Mouse (Mus musculus): ENCODE data around the gene Tmprss3. TPM values are rescaled to one million over a fixed set of nuclear protein-coding genes. Genes with fewer than 3 reads are reported as not detected.

Tmprss3 gene
- not detected for polyA plus RNA-seq (2015; fragmentation: Illumina TruSeq; extraction: RNeasy Lipid Tissue Mini Kit (QIAGEN cat#74804); ENCODE audit: insufficient read depth, low read depth, low replicate concordance)

DNA sequence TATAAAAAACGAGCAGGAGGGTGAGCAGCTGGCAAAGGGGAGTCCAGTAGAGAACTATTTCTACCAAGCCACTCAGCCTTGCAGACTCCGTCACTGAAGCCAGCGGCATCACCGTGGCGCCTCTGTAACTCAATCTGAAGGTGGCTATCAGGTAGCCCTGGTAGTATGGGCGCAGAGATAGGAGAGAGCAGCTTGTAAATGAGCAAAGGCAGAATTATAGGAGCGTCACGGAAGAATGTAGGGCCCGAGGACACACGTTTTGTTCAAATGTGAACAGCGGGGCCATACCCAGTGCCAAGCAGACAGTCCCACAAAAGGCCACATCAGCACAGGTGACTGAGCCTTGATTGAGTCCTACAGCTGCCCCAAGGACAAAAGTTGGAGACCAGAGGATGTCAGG, at the start of gene Tmprss3:
TSS of gene Tmprss3 (minus strand) at position 101 of the 400 bp plus-strand sequence.

DNA sequence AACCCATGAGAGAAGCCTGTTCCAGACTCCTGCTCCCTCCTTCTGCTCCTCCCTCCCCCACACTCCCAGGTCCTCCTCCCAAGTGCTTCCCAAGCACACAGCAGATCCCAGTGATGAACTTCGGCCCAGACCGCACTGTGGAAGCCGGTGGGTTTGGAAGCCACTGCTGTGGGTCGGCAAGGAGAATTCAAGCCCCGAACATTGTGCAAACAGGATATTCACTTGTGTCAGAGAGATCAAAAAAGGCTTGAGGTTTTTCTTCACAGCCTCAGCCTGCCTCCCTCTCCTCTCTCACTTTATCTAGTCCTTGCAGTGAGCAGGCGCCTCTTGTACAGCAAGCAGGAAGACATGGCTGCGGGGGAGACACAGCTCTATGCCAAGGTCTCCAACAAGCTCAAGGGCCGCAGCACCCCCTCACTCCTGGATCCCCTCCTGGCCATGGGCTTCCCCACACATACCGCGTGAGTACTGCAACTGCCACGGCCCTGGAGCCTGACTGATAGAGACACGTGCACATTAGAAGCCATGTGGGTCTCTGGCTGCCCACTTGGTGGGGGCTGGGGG, 9.1 kb upstream of the Tmprss3 start, which contains the start of gene Ubash3a:
TSS of gene Ubash3a (plus strand) at position 103 of the 564 bp plus-strand sequence.

DNA sequence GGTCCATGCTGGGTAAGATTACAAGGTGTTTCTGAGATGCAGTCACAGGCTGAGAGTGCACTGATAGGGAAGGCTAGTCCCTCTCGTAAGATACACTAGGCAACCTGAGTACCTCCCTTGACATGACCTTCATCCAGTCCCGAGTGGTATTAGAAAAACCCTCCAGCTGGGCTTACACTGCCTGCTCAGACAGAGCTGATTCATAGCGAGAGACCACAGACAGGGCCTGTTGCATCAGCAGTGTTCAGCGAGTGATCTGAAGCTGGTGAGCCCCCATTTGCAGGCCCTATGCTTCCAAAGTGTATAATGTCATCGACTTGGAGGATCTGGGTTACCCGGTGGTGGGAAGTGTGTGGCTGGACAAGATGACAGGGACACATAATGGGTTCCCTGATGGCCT, 33.6 kb downstream of the Tmprss3 start, which contains the start of gene Tff1:
TSS of gene Tff1 (minus strand) at position 151 of the 400 bp plus-strand sequence.

DNA sequence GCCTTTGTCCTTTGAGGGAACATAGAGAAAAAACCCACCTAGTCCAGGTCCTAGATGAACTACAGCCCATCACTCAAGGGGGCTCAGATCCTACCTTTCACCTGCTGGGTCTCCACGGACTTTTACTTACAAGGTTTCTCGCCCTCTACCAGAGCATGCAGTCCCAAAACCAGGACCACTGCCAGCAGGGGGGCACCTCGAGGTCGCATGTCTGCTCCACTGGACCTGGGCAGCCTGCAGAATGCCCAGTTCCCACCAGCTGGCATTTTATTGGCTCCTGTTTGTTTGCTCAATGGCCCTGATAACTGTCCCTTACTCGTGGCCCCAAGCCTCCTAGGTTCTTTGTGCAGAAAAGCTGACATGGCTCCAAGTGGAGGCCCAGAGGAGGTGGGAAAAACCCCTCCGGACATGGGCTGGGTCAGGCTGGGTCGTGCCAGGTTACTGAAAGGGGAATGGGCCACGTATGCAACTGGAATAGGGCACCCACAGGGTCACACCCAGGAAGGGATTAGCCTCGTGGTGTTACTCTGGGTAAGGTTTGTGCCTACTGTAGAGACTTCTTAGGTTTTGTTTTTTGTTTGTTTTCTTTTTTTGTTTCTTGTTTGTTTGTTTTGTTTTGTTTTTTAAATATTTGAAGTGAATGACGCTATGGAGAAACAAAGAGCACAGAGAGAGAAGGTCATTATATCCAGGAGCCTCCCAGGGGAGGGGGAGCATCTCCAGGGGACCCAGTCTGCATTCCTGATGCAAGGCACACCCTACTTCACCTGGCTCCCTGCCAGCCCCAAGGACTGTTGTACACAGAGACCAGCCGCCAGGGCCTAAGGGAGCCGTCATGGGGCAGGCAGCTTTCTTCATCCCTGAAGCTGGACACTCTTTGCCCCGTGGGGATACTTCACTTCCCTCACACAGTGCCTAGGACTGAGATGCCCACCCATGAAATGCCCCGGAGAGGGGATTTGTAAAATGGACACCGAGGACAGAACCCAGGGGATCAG, 54.4 kb downstream of the Tmprss3 start, which contains the start of gene Tff2:
TSS of gene Tff2 (minus strand) at position 243 of the 998 bp plus-strand sequence.

DNA sequence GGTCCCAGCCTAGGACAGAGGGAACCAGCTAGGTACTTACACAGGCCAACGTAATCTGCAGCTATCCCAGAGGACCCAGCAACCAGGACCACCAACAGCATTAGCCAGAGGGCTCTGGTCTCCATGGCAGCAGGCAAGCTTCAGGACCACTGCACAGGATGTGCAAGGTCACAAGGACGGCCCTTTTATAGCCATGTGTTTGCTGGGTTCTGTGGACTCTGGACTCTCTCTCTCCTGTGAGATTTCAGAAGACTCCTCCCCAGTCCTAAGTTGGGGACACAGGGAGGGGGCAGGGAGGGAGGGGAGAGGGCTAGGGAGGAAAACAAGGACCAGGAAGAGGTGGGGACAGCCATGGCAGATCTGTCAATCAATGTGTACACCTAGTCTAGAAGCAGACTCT, 69.3 kb downstream of the Tmprss3 start, which contains the start of gene Tff3:
TSS of gene Tff3 (minus strand) at position 195 of the 400 bp plus-strand sequence.

Other genes starting within 250 kb of the Tmprss3 start
- gene Umodl1, start 244.3 kb downstream of the Tmprss3 start, polyA plus RNA-seq (2015; fragmentation: Illumina TruSeq; extraction: RNeasy Lipid Tissue Mini Kit (QIAGEN cat#74804); ENCODE audit: insufficient read depth, low read depth, low replicate concordance), result not detected
- gene Abcg1, start 141.3 kb downstream of the Tmprss3 start, polyA plus RNA-seq (2015; fragmentation: Illumina TruSeq; extraction: RNeasy Lipid Tissue Mini Kit (QIAGEN cat#74804); ENCODE audit: insufficient read depth, low read depth, low replicate concordance), result 3.0 TPM
- not detected for gene Tff3, start 69.3 kb downstream of the Tmprss3 start, polyA plus RNA-seq (2015; fragmentation: Illumina TruSeq; extraction: RNeasy Lipid Tissue Mini Kit (QIAGEN cat#74804); ENCODE audit: insufficient read depth, low read depth, low replicate concordance)
- 3,679 TPM for gene Tff2, start 54.7 kb downstream of the Tmprss3 start, polyA plus RNA-seq (2015; fragmentation: Illumina TruSeq; extraction: RNeasy Lipid Tissue Mini Kit (QIAGEN cat#74804); ENCODE audit: insufficient read depth, low read depth, low replicate concordance)
- gene Tff1, start 33.7 kb downstream of the Tmprss3 start, polyA plus RNA-seq (2015; fragmentation: Illumina TruSeq; extraction: RNeasy Lipid Tissue Mini Kit (QIAGEN cat#74804); ENCODE audit: insufficient read depth, low read depth, low replicate concordance), result not detected
- 0.31 TPM for gene Ubash3a, start 8.9 kb upstream of the Tmprss3 start, polyA plus RNA-seq (2015; fragmentation: Illumina TruSeq; extraction: RNeasy Lipid Tissue Mini Kit (QIAGEN cat#74804); ENCODE audit: insufficient read depth, low read depth, low replicate concordance)
- gene Rsph1, start 78.4 kb upstream of the Tmprss3 start, polyA plus RNA-seq (2015; fragmentation: Illumina TruSeq; extraction: RNeasy Lipid Tissue Mini Kit (QIAGEN cat#74804); ENCODE audit: insufficient read depth, low read depth, low replicate concordance), result 1.7 TPM
- gene Slc37a1, start 87.8 kb upstream of the Tmprss3 start, polyA plus RNA-seq (2015; fragmentation: Illumina TruSeq; extraction: RNeasy Lipid Tissue Mini Kit (QIAGEN cat#74804); ENCODE audit: insufficient read depth, low read depth, low replicate concordance), result 4.8 TPM
- 2.3 TPM for gene Pde9a, start 187.2 kb upstream of the Tmprss3 start, polyA plus RNA-seq (2015; fragmentation: Illumina TruSeq; extraction: RNeasy Lipid Tissue Mini Kit (QIAGEN cat#74804); ENCODE audit: insufficient read depth, low read depth, low replicate concordance)